Mouse (Mus musculus) embryonic facial prominence, embryonic 11.5 days (tissue): ENCODE measurements around the gene Inpp5b. TPM values are rescaled to one million over a fixed set of nuclear protein-coding genes. Genes with fewer than 3 reads are reported as not detected.

Source experiments
- ATAC-seq: fragments of 200-750 bp; cut with Nextera tagmentation; replicated peaks from 2 replicates; pipeline ENCODE4 v1.8.0; 2017; ENCODE audit warnings: low read depth; ENCODE audit not compliant: insufficient number of reproducible peaks, low FRiP score, low TSS enrichment
- DNase-seq: peaks from one replicate; pipeline ENCODE4 v3.0.0-alpha.2; 2015; ENCODE audit warnings: low spot score
- H3K27ac ChIP-seq: fragments of 300-500 bp; sonication (generic); replicated peaks from 2 replicates; pipeline ENCODE4 v1.5.1; 2014; ENCODE audit warnings: mild to moderate bottlenecking, low read depth, low read length, control low read depth
- H3K27me3 ChIP-seq: fragments of 300-500 bp; sonication (generic); 2 replicates; pipeline ENCODE4 v1.6.1; 2014; ENCODE audit warnings: mild to moderate bottlenecking, low read length, moderate library complexity, mixed read lengths; ENCODE audit not compliant: control insufficient read depth, insufficient read depth
- H3K36me3 ChIP-seq: fragments of 300-500 bp; sonication (generic); replicated peaks from 2 replicates; pipeline ENCODE4 v1.6.1; 2014; ENCODE audit warnings: low read depth, mild to moderate bottlenecking, low read length, moderate library complexity, mixed read lengths; ENCODE audit not compliant: control insufficient read depth, insufficient read depth
- H3K4me1 ChIP-seq: fragments of 300-500 bp; sonication (generic); 2 replicates; pipeline ENCODE4 v1.6.1; 2014; ENCODE audit warnings: low read length, mixed read lengths; ENCODE audit not compliant: control insufficient read depth, insufficient read depth
- H3K4me2 ChIP-seq: fragments of 300-500 bp; sonication (generic); 2 replicates; pipeline ENCODE4 v1.6.1; 2014; ENCODE audit warnings: low read depth, mild to moderate bottlenecking, control low read depth, low read length, moderate library complexity
- H3K4me3 ChIP-seq: fragments of 300-500 bp; sonication (generic); 2 replicates; pipeline ENCODE4 v1.5.1; 2014; ENCODE audit warnings: low read depth, low read length, control low read depth
- H3K9ac ChIP-seq: fragments of 300-500 bp; sonication (generic); replicated peaks from 2 replicates; pipeline ENCODE4 v1.6.1; 2014; ENCODE audit warnings: mild to moderate bottlenecking, control low read depth, low read length
- H3K9me3 ChIP-seq: fragments of 300-500 bp; sonication (generic); replicated peaks from 2 replicates; pipeline ENCODE4 v1.6.1; 2016; ENCODE audit warnings: mild to moderate bottlenecking, low read length, inconsistent platforms, mixed read lengths; ENCODE audit not compliant: control insufficient read depth
- WGBS: fragments of 180-500 bp; shearing (Covaris S2); extraction: QIAGEN DNeasy Blood & Tissue Kit; methylation state at CpG from one replicate; pipeline ENCODE4 v1.1.7; 2014; 5-methylcytosine and 5-hydroxymethylcytosine counted together
- polyA plus RNA-seq: library from polyadenylated mRNA; unstranded; fragments of >200 nt; fragmentation: Nextera tagmentation; extraction: Ambion mirVana; gene quantifications from 2 replicates; pipeline ENCODE4 v1.2.1, GENCODE M21; 2014

The Inpp5b gene
- polyA plus RNA-seq, 1 experiment from 2014 or later: 26.2 TPM

DNA sequence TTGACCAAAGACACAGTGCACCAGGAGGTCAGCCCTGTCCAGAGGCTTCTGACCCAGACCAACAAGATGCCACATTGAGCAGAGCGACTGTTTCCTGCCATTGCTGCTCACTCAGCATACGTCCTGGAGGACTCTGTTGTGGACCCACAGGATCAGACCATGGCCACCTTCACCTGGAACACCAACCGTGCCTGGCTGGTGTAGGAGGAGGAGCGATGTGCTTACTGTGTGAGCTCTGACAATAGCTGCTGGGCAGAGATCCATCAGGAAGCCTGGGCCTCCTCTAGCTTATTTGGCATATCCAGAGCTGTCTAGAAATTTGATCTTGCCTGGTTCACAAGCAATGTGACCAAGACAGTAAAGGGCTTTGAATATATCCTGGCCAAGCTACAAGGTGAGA, 22.5 kb upstream of the Inpp5b start:
- H3K4me3 ChIP-seq: no peak overlapping the region
- H3K27ac ChIP-seq: no peak overlapping the region
- no peaks in the 10 kb centered on the region; the same call in 1 of the 2 replicates for H3K4me1 ChIP-seq
- no peak overlapping the region for H3K4me2 ChIP-seq
- DNase-seq (no peak), ATAC-seq (no peak)
- no peaks in the 10 kb centered on the region for H3K9me3 ChIP-seq
- 92% methylated on average over 4 of the region's 4 CpGs for WGBS
- no peak overlapping the region for H3K9ac ChIP-seq
- H3K27me3 ChIP-seq: no peaks in the 10 kb centered on the region
- peaks cover 12% of the 10 kb centered on the region for H3K36me3 ChIP-seq

DNA sequence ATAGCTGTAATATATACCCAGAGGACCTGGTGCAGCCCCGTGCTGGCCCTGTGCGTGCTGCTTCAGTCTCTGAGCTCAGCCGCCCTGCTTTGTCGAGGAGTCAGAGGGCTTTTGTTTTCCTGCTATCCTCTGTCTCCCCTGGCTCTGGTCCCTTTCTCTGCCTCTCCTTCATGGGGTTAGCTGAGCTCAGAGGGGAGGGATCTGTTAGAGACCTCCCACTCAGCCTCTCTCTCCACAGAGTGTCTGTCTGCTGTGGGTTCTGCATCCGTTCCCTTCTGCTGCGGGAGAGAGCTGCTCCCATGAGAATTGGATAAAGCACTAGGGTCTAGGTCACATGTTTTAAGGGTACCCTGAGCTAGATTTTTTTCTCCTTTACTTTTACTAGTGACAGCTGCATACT, 15.5 kb upstream of the Inpp5b start:
- H3K4me3 ChIP-seq: no peak overlapping the region
- no peak for DNase-seq
- H3K9ac ChIP-seq: no peak overlapping the region
- ATAC-seq: no peak
- no peaks in the 10 kb centered on the region for H3K4me1 ChIP-seq
- no peak overlapping the region for H3K4me2 ChIP-seq
- H3K9me3 ChIP-seq: no peaks in the 10 kb centered on the region
- H3K27me3 ChIP-seq: no peaks in the 10 kb centered on the region
- WGBS: 90% methylated on average over 6 of the region's 6 CpGs
- no peak overlapping the region for H3K27ac ChIP-seq
- H3K36me3 ChIP-seq: peaks cover 18% of the 10 kb centered on the region

DNA sequence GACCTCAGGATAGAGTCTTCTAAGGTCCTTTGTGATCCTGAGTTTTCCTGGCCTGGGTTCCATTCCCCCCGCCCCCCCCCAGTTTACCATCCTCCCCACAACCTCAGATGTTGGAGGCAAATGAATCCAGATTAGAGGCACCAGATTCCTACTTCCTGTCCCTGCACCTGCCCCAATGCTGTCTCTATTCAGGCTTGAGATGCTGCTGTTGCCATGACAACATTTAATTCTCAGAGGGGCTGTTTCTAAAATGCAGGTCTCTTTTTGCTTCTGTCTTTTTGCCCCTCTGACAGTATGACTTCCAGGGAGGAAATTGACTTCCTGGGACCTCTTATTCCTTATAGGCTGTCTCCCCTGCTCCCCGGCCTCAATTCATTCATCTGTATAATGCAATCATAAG, 4.7 kb upstream of the Inpp5b start:
- Histone ChIP-seq H3K9me3 (no peaks in the 10 kb centered on the region), H3K36me3 (no peaks in the 10 kb centered on the region; the same call in none of the 2 replicates), H3K4me3 (no peak overlapping the region), H3K9ac (no peak overlapping the region), H3K4me1 (no peaks in the 10 kb centered on the region), H3K27me3 (no peaks in the 10 kb centered on the region), H3K4me2 (no peak overlapping the region), H3K27ac (no peak overlapping the region)
- WGBS: 73% methylated on average over 2 of the region's 2 CpGs
- no peak for ATAC-seq
- no peak for DNase-seq

DNA sequence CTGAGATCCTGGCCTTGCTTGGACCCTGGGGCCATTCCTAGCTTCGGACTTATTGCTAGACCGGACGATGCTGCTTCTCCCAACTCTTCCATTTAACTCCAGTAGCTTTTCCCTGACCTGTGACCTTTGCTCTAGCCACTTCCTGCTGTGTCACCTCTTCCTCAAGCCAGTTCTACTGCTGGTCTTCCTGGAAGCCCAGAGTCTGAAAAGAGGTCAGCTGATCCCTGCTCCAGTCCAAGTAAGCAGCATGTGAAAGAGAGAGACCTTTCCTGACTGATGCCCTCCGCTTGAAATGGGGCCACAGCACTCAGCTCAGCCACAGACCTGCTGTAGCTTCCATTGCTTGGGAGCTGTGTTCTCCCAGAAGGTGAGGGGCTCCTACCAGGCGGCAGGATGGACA, 4.2 kb upstream of the Inpp5b start:
- no peaks in the 10 kb centered on the region for H3K9me3 ChIP-seq
- H3K27me3 ChIP-seq: no peaks in the 10 kb centered on the region
- no peaks in the 10 kb centered on the region; the same call in 1 of the 2 replicates for H3K36me3 ChIP-seq
- no peak overlapping the region for H3K4me3 ChIP-seq
- no peak overlapping the region for H3K9ac ChIP-seq
- DNase-seq (no peak), ATAC-seq (no peak)
- H3K4me1 ChIP-seq: no peaks in the 10 kb centered on the region
- no peak overlapping the region for H3K27ac ChIP-seq
- H3K4me2 ChIP-seq: no peak overlapping the region
- WGBS: 76% methylated on average over 5 of the region's 5 CpGs

DNA sequence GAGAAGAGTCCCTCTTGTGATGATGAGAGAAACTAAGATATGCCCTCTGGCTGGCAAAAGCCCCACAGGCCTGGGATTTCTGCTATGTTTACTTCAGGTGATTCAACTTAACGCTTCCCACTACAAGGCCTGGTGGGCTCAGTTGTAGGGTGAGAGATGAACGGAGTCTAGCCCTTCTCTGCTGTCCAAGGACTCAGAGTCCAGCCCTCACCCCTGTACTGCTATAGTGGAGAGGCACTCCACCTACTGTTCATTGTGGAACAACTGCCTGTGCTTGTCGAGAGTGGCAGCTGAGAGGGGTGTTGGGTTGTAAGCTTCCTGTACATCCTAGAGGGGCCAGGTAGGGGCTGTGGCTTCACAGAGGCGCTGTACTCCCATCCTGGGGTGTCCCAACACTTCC, 3.6 kb upstream of the Inpp5b start:
- H3K9me3 ChIP-seq: no peaks in the 10 kb centered on the region
- WGBS: 67% methylated on average over 4 of the region's 4 CpGs
- H3K4me3 ChIP-seq: no peak overlapping the region

DNA sequence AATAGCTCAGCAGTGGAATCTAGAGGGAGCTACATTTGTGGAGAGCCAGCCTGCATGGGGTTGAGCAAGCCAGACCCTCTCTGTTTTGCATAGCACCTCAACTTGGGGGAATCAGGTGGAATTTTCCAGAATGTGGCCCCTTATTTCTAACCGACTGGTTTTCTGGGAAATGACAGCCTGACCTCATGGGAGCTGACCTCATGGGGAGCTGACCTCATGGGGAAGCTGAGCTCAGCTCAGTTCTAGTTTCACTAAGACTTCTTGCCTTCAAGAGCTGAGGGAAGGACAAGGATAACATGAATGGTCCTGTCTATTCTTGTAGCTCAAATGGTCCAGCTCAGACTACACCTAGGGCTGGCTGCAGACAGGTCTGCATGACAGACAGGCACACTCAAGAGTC, 2.9 kb upstream of the Inpp5b start:
- no peaks in the 10 kb centered on the region for H3K9me3 ChIP-seq
- WGBS: 67% methylated on average over 1 of the region's 1 CpGs

More for the DNA sequence above, 3.6 kb upstream of the Inpp5b start:
- Histone ChIP-seq H3K4me2 (no peak overlapping the region), H3K9ac (no peak overlapping the region), H3K4me1 (no peaks in the 10 kb centered on the region), H3K27me3 (no peaks in the 10 kb centered on the region), H3K27ac (no peak overlapping the region), H3K36me3 (no peaks in the 10 kb centered on the region; the same call in 1 of the 2 replicates)
- ATAC-seq (no peak), DNase-seq (no peak)

DNA sequence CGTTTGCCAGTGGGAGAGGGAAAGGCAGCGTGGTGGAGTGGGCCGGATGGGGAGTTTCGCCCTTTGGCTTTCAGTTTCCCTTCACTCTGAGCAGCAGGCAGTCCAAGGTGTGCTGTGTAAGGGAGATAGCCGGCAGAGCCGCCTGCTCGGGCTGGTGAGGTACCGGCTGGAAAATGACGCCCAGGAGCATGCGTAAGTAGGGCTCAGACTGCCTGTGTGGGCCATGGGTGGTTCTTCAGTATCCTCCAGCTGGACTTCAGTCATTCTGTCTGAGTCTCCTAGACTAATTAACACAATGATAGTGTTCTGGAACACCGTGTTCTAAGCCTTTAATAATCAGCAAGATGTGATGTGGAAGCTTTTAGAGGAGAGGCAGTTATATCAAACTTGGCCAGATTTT, 1.2 kb downstream of the Inpp5b start:
- Histone ChIP-seq H3K9me3 (no peaks in the 10 kb centered on the region), H3K27me3 (no peaks in the 10 kb centered on the region), H3K27ac (no peak overlapping the region), H3K36me3 (no peaks in the 10 kb centered on the region), H3K4me2 (no peak overlapping the region), H3K4me3 (no peak overlapping the region), H3K4me1 (no peaks in the 10 kb centered on the region), H3K9ac (no peak overlapping the region)
- ATAC-seq: no peak
- no peak for DNase-seq
- WGBS: 89% methylated on average over 11 of the region's 11 CpGs

More for the DNA sequence above, 2.9 kb upstream of the Inpp5b start:
- no peak overlapping the region for H3K27ac ChIP-seq
- H3K9ac ChIP-seq: no peak overlapping the region
- ATAC-seq (no peak), DNase-seq (no peak)
- no peaks in the 10 kb centered on the region for H3K27me3 ChIP-seq
- no peak overlapping the region for H3K4me2 ChIP-seq
- H3K36me3 ChIP-seq: no peaks in the 10 kb centered on the region
- no peaks in the 10 kb centered on the region for H3K4me1 ChIP-seq
- H3K4me3 ChIP-seq: no peak overlapping the region

DNA sequence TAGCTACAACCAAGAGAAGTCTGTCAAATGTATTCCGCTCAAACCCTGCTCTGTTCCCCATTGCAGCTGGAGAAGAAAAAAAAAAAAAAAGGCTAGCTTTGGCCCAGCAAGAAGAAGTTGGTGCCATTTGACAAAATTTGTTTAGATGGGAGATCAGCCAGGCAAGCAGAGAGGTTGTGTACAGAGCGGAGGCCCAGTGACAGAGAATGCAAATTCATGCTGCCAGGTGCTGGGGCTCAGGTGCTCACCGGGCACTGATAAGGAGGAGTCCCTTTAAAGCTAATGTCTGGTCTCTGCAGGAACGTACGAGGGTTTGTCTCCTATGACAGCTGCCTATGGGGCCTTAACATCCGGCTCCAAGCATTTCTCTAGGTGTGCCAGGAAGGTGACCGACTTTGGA, 4.9 kb downstream of the Inpp5b start:
- DNase-seq (no peak), ATAC-seq (no peak)
- Histone ChIP-seq H3K4me1 (no peaks in the 10 kb centered on the region), H3K4me3 (no peak overlapping the region), H3K9me3 (no peaks in the 10 kb centered on the region), H3K9ac (no peak overlapping the region), H3K27me3 (no peaks in the 10 kb centered on the region), H3K4me2 (no peak overlapping the region), H3K27ac (no peak overlapping the region), H3K36me3 (no peaks in the 10 kb centered on the region)
- 76% methylated on average over 7 of the region's 7 CpGs for WGBS
